Mouse (Mus musculus) embryo, embryonic 10 days (tissue): ENCODE results near the gene Shd.

ENCODE experiments used
- DNase-seq: peaks from one replicate; pipeline ENCODE4 v3.0.0-alpha.2; 2015; ENCODE audit warnings: low spot score

Gene Shd

DNA sequence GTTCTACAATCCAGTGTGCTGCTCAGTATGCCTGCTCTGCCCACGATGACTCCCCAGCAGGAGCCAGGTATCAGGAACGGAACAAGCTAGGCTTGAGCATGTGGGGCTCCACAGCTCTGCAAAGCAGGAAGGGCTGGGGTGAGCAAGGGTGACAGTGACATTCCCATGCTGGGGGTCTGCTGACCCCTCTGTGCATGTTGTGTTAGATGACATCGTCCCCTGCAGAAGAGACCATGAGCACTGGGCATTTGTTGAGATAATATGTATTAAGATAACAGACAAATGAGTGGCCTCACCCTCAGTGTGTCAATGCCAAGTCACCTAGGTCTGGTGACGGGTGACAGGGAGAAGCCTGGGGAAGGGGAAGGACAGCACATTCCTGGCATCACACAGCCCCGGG lies 54.7 kb downstream of the Shd start:
- no peak for DNase-seq
